In the genomic region with DNA sequence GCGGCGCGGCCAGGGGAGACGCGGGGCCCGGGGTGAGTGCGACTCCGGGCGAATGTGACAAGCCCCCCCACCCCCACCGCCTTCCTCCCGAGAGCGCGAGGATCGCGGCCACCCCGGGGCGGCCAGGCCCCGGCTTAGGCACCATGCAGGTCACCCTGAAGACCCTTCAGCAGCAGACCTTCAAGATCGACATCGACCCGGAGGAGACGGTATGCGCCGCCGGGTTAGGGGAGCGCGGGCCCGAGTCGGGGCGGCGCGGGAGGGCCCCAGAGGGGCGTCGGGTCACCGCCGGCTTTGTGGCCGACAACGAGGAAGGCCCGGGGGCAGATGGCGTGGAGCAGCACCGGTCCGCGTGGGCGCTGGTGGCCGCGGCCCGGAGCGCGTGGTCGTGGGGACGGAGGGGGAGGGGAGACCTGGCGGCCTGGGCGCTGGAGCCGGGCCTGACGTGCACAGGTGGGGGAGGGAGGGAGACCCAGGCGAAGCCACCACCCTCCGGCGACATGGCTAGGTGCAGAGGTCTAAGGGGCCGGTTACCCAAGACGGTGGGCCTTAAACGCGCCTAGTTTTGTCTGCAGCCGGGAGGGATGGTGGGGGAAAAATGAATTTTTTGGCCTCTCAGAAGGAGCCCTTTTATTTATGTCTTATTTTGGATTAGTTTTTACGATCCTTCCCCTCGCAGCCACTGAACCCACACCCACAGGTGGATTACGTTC, we compare ENCODE assay signal across 8 mouse cellular contexts. TPM values are rescaled to one million over a fixed set of nuclear protein-coding genes. Genes with fewer than 3 reads are reported as not detected.
DNase-seq lines count a peak whose midpoint lies in the region; ATAC-seq and TF ChIP-seq lines count a peak whose summit lies in the region.

No protein-coding gene starts in this region.

- peak overlapping the region; percentile 78 for H3K27ac ChIP-seq in kidney, adult 2 months (ENCODE audit: insufficient read depth, low read depth, low read length)
- peak overlapping the region; percentile 85 for H3K27ac ChIP-seq in neural tube, embryonic 12.5 days
- peak overlapping the region; percentile 41; the same call in 1 of the 2 replicates for H3K27ac ChIP-seq in thymus, adult 2 months (ENCODE audit: control insufficient read depth, insufficient read depth, low read length)

- no peak for TF ChIP-seq POLR2A in kidney, adult 2 months (IDR thresholded peaks at IDR 0.05; ENCODE audit: low read depth, low read length)
- no peak for TF ChIP-seq POLR2A in thymus, adult 2 months (IDR thresholded peaks at IDR 0.05; ENCODE audit: control insufficient read depth, extremely low read depth, insufficient read depth, low read length, poor library complexity)

- H3K4me2 ChIP-seq in neural tube, embryonic 12.5 days (replicated peaks), result peak overlapping the region; percentile 65

- peak; percentile 16 for DNase-seq in retina, adult 2 months (ENCODE audit: low read depth, low spot score)
- no peak for DNase-seq in retina, postnatal 1 day
- peak; percentile 63 for DNase-seq in cerebellum, adult 9-10 months
- DNase-seq in gastrocnemius, postnatal 10 days, result peak; percentile 54
- DNase-seq in kidney, adult 2 months, result peak; percentile 52
- peak; percentile 43 to 49 for DNase-seq in lung, adult 18-20 months
- DNase-seq in thymus, adult 2 months, result peak; percentile 71

- WGBS in kidney, adult 2 months, result 1% methylated on average over 65 of the region's 66 CpGs
- WGBS in neural tube, embryonic 12.5 days, result under 1% methylated on average over 66 of the region's 66 CpGs
- under 1% methylated on average over 66 of the region's 66 CpGs for WGBS in thymus, adult 2 months

- no peaks in the 10 kb centered on the region for H3K27me3 ChIP-seq in kidney, adult 2 months (replicated peaks; ENCODE audit: control insufficient read depth, insufficient read depth, low read length)
- no peaks in the 10 kb centered on the region for H3K27me3 ChIP-seq in neural tube, embryonic 12.5 days (replicated peaks)
- no peaks in the 10 kb centered on the region for H3K27me3 ChIP-seq in thymus, adult 2 months (ENCODE audit: control insufficient read depth, insufficient read depth, low read length)

- H3K36me3 ChIP-seq in kidney, adult 2 months (ENCODE audit: control insufficient read depth, insufficient read depth, low read length), result no peaks in the 10 kb centered on the region
- no peaks in the 10 kb centered on the region for H3K36me3 ChIP-seq in neural tube, embryonic 12.5 days
- no peaks in the 10 kb centered on the region for H3K36me3 ChIP-seq in thymus, adult 2 months (ENCODE audit: control insufficient read depth, insufficient read depth, low read length)

- H3K4me1 ChIP-seq in kidney, adult 2 months (ENCODE audit: control insufficient read depth, insufficient read depth, low read length), result peaks cover 3% of the 10 kb centered on the region; the same call in 1 of the 2 replicates
- peaks cover 14% of the 10 kb centered on the region for H3K4me1 ChIP-seq in neural tube, embryonic 12.5 days
- 0 out of 2 replicates have a peak, but pooled peaks cover 2% of the 10 kb centered on the region for H3K4me1 ChIP-seq in thymus, adult 2 months (replicated peaks; ENCODE audit: control insufficient read depth, insufficient read depth, low read length)

- no peak for TF ChIP-seq CTCF in kidney, adult 2 months (conservative IDR thresholded peaks at IDR 0.05; ENCODE audit: insufficient read depth, insufficient read length, low read depth, low read length)
- TF ChIP-seq CTCF in thymus, adult 2 months (IDR thresholded peaks at IDR 0.05; ENCODE audit: borderline replicate concordance, control insufficient read depth, extremely low read depth, insufficient read depth, low read length, poor library complexity), result no peak

- peak overlapping the region; percentile 95 for H3K9ac ChIP-seq in neural tube, embryonic 12.5 days

- peak; percentile 69 for ATAC-seq in neural tube, embryonic 12.5 days (ENCODE audit: low FRiP score, low read depth)

- peak overlapping the region; percentile 81 for H3K4me3 ChIP-seq in kidney, adult 2 months (ENCODE audit: insufficient read depth, low read depth, low read length)
- H3K4me3 ChIP-seq in neural tube, embryonic 12.5 days, result peak overlapping the region; percentile 94
- peak overlapping the region; percentile 65 for H3K4me3 ChIP-seq in thymus, adult 2 months (ENCODE audit: control insufficient read depth, insufficient read depth, low read length)

- no peaks in the 10 kb centered on the region for H3K9me3 ChIP-seq in neural tube, embryonic 12.5 days

RNA-seq across cellular contexts. Expression of a gene that starts 0.5 kb away (rescaled TPM):
- total RNA-seq in gastrocnemius, postnatal 10 days (2021), result 100 to 1,000 TPM; 122 to 131 TPM
- polyA plus RNA-seq in kidney, adult 2 months (2012; rRNA removed), result 140 and 202 TPM in 2 replicates
- 114 and 120 TPM in 2 replicates for polyA plus RNA-seq in neural tube, embryonic 12.5 days (2016; fragmentation: Nextera tagmentation; extraction: Ambion mirVana)
- polyA plus RNA-seq in thymus, adult 2 months (2012; rRNA removed), result 274 and 366 TPM in 2 replicates
